Mouse (Mus musculus) hindbrain, postnatal 0 days (tissue): Measurements from ENCODE around the gene Ugt1a9. TPM values are rescaled to one million over a fixed set of nuclear protein-coding genes. Genes with fewer than 3 reads are reported as not detected.
"Not testable (repeated sequence)": the region's sequence is repeated elsewhere in the genome, so short reads cannot be mapped to it uniquely, and the experiment has no call there.

ENCODE experiments used
- ATAC-seq: fragments of 200-750 bp; cut with Nextera tagmentation; 2 replicates; pipeline ENCODE4 v1.8.0; 2017; ENCODE audit warnings: mild to moderate bottlenecking, moderate TSS enrichment, moderate library complexity
- DNase-seq: peaks from one replicate; pipeline ENCODE4 v3.0.0-alpha.2; 2015; ENCODE audit warnings: low spot score
- H3K27ac ChIP-seq: fragments of 300-500 bp; sonication (generic); 2 replicates; pipeline ENCODE4 v1.5.1; 2014; ENCODE audit warnings: mild to moderate bottlenecking
- H3K27me3 ChIP-seq: fragments of 300-500 bp; sonication (generic); 2 replicates; pipeline ENCODE4 v1.6.1; 2014; ENCODE audit warnings: low read length, mixed read lengths; ENCODE audit not compliant: insufficient read depth
- H3K36me3 ChIP-seq: fragments of 300-500 bp; sonication (generic); 2 replicates; pipeline ENCODE4 v1.6.1; 2014; ENCODE audit warnings: low read length, mixed read lengths; ENCODE audit not compliant: insufficient read depth
- H3K4me1 ChIP-seq: fragments of 300-500 bp; sonication (generic); 2 replicates; pipeline ENCODE4 v1.6.1; 2014; ENCODE audit warnings: antibody characterized with exemption, low read length, mixed read lengths; ENCODE audit not compliant: insufficient read depth
- H3K4me2 ChIP-seq: fragments of 300-500 bp; sonication (generic); 2 replicates; pipeline ENCODE4 v1.6.1; 2014; ENCODE audit warnings: low read depth, mild to moderate bottlenecking, low read length, moderate library complexity, mixed read lengths
- H3K4me3 ChIP-seq: fragments of 300-500 bp; sonication (generic); 2 replicates; pipeline ENCODE4 v1.5.1; 2014; ENCODE audit warnings: low read length
- H3K9ac ChIP-seq: fragments of 300-500 bp; sonication (generic); replicated peaks from 2 replicates; pipeline ENCODE4 v1.6.1; 2014; ENCODE audit warnings: mild to moderate bottlenecking, low read length, moderate library complexity, mixed read lengths
- H3K9me3 ChIP-seq: fragments of 300-500 bp; sonication (generic); 2 replicates; pipeline ENCODE4 v1.6.1; 2016; ENCODE audit warnings: low read length, mixed read lengths
- CTCF ChIP-seq: IDR thresholded peaks from 2 replicates; pipeline ENCODE4 v1.5.1; 2016; ENCODE audit warnings: antibody characterized with exemption, control low read depth, low read depth
- WGBS: fragments of 180-500 bp; shearing (Covaris S2); extraction: QIAGEN DNeasy Blood & Tissue Kit; methylation state at CpG from one replicate; pipeline ENCODE4 v1.1.7; 2014; 5-methylcytosine and 5-hydroxymethylcytosine counted together
- polyA plus RNA-seq: library from polyadenylated mRNA; unstranded; fragments of >200 nt; fragmentation: Nextera tagmentation; extraction: Ambion mirVana; gene quantifications from 2 replicates; pipeline ENCODE4 v1.2.1, GENCODE M21; 2015
- total RNA-seq: library from RNA; depleted of rRNA; stranded (reverse); fragments of >200 nt; gene quantifications from 2 replicates; pipeline ENCODE4 v1.2.3, GENCODE M21; 2014

Gene Ugt1a9
- total and polyA plus RNA-seq, 2 experiments from 2014 or later, result not detected

DNA sequence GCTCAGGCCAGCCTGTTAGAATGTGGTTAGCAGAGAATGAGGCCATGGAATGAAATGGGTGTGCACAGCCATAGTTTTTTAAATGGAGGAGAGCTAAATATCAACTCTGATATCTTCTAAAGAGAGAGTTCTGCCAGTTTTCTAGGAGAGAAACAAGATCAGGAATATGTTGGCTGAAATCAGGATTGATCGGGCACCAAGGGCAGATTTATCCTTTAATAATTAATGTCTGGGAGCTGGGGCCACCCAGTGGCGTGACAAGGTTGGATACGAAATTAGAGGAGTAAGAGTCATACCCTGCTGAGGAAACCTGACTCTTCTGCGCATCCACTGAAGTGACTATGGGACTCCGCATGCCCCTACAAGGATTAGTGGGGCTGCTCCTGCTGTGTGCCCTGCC is 95.1 kb downstream of the Ugt1a9 start, which contains the start of gene Ugt1a5:
Gene Ugt1a5 (plus strand): TSS at position 302 of the 400 bp plus-strand sequence.
- no peak within 1 kb of the TSS for H3K9ac ChIP-seq
- TF ChIP-seq CTCF, result no peak
- H3K4me1 ChIP-seq, result no peaks in the 10 kb centered on the region
- no peaks in the 10 kb centered on the region for H3K9me3 ChIP-seq
- no peak within 1 kb of the TSS for H3K4me2 ChIP-seq
- DNase-seq (no peak), ATAC-seq (no peak)
- WGBS, result 79% methylated on average over 5 of the region's 5 CpGs
- no peaks in the 10 kb centered on the region for H3K27me3 ChIP-seq
- H3K4me3 ChIP-seq, result no peak within 1 kb of the TSS
- H3K27ac ChIP-seq, result no peak within 1 kb of the TSS
- H3K36me3 ChIP-seq, result no peaks in the 10 kb centered on the region

DNA sequence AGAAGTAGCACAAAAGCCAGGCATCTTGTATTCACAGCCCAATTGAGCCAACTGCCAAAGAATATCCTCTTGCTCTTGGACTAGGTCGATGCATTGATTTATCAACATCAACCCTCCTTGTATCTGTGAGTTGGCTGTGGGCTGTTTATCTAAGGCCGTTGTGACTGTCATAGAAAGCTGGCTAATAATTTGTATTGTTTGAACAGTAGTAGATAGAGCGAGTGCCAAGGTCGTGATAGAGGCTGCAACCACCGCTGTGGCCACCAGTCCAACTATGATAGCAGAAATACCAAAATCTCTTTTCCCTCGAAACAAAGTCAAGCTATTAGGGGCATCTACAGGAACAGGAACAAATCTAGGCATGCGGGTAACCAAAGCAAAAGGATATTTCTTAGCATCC is 101.6 kb downstream of the Ugt1a9 start:
- 93% methylated on average over 5 of the region's 7 CpGs for WGBS
- H3K9me3 ChIP-seq, H3K4me2 ChIP-seq, ATAC-seq, H3K27me3 ChIP-seq, H3K36me3 ChIP-seq, H3K4me1 ChIP-seq, H3K4me3 ChIP-seq, DNase-seq, H3K9ac ChIP-seq, H3K27ac ChIP-seq: not testable (repeated sequence)

DNA sequence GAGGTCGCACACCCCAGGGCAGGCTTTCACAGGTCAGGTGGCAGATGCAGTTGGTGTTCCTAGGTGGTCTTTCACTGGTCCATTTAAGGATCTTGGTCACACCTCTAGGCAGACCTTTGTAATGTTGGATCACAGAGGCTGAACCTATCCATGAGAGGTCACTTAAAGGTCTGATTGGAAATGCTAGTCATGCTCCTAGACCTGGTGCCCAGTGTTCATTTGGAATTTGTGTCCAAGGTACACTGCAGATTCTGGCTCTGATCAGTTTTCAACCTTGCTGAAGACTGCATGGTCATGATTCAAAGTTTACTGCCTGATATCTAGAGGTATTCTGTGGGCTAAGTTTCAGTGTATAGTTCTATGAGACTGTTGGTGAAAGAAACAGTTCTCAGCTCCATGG is 109.1 kb downstream of the Ugt1a9 start:
- 96% methylated on average over 1 of the region's 1 CpGs for WGBS

DNA sequence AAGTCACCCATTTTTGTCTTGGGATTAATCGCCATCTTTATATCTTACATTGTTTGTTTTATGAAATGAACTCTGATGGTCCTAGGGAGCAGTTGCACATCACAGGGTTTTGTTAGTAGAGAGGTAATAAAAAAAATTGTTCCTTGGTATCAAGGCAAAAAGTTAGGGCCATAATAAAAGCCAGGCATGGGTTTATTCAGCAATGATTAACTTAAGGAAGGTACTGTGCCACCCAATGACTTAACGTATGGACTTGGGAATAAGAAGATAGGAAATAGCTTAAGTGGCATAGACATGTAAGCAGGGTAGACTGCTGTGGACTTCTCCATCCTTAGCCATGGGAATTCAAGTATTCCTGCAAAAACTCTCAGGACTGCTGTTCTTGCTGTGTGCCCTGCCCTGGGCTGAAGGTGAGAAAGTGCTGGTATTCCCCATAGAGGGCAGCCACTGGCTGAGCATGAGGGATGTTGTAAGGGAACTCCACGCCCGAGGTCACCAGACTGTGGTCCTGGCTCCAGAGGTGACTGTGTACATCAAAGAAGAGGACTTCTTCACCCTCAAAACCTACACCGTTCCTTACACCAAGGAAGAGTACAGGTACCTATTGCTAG is 115.8 kb downstream of the Ugt1a9 start:
- no peak for ATAC-seq
- Histone ChIP-seq H3K36me3 (no peaks in the 10 kb centered on the region), H3K27ac (no peak overlapping the region), H3K4me3 (no peak overlapping the region), H3K9me3 (no peaks in the 10 kb centered on the region), H3K9ac (no peak overlapping the region), H3K4me2 (no peak overlapping the region), H3K27me3 (no peaks in the 10 kb centered on the region), H3K4me1 (no peaks in the 10 kb centered on the region)
- TF ChIP-seq CTCF, result no peak
- no peak for DNase-seq
- WGBS, result 88% methylated on average over 5 of the region's 5 CpGs

More for the DNA sequence above, 109.1 kb downstream of the Ugt1a9 start:
- Histone ChIP-seq H3K4me2 (no peak overlapping the region), H3K27ac (no peak overlapping the region), H3K9ac (no peak overlapping the region), H3K27me3 (no peaks in the 10 kb centered on the region), H3K4me3 (no peak overlapping the region), H3K9me3 (peaks cover 6% of the 10 kb centered on the region; the same call in 1 of the 2 replicates), H3K36me3 (no peaks in the 10 kb centered on the region), H3K4me1 (no peaks in the 10 kb centered on the region)
- ATAC-seq, result no peak
- no peak for TF ChIP-seq CTCF
- DNase-seq, result no peak

DNA sequence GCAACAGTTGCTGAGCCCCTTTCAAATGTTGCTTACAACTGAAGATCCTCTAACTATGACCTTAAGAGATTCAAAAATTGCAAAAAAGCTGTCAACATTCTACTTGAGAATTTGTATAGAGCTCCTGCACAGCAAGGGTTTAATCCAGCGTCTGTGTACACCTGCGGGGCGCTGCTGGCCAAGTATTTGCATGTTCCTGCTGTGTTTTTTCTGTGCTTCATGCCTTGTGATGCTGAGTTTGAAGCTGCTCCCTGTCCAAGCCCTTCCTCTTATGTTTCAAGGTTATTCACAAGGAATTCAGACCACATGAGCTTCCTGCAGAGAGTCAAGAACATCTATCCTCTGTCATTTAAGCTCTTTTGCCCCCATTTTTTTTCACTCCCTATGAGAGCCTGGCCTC is 121.5 kb downstream of the Ugt1a9 start:
- no peaks in the 10 kb centered on the region for H3K27me3 ChIP-seq
- H3K4me3 ChIP-seq, result no peak overlapping the region
- WGBS, result 62% methylated on average over 3 of the region's 3 CpGs

DNA sequence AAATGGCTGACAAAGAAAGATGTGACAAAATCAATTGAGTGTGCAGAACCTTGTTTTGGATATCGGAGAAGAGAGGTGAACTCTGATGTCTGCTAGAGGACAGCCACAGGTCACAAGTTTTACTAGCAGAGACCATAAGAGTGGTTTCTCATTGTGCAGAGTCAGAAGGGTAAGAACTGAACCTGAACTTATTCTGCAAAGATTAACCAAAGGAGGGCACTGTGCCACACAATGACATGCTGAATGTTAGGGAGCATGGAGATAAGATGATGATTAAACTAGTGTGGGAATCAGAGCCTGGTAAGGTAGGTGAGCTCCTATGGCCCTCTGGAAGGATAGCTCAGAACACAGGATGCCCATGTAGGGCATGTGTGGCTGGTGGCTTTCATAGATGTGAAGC is 125.1 kb downstream of the Ugt1a9 start:
- 86% methylated on average over 1 of the region's 1 CpGs for WGBS
- H3K27me3 ChIP-seq, result no peaks in the 10 kb centered on the region
- H3K27ac ChIP-seq, result no peak overlapping the region
- ATAC-seq, result no peak
- no peak overlapping the region for H3K9ac ChIP-seq
- no peaks in the 10 kb centered on the region for H3K9me3 ChIP-seq
- no peak overlapping the region for H3K4me2 ChIP-seq
- H3K4me1 ChIP-seq, result no peaks in the 10 kb centered on the region
- TF ChIP-seq CTCF, result no peak
- no peaks in the 10 kb centered on the region for H3K36me3 ChIP-seq
- H3K4me3 ChIP-seq, result no peak overlapping the region
- DNase-seq, result no peak

More for the DNA sequence above, 121.5 kb downstream of the Ugt1a9 start:
- H3K4me1 ChIP-seq, result no peaks in the 10 kb centered on the region
- no peaks in the 10 kb centered on the region for H3K36me3 ChIP-seq
- no peak overlapping the region for H3K9ac ChIP-seq
- ATAC-seq, result no peak
- H3K9me3 ChIP-seq, result no peaks in the 10 kb centered on the region
- DNase-seq, result no peak
- no peak overlapping the region for H3K27ac ChIP-seq
- TF ChIP-seq CTCF, result no peak
- H3K4me2 ChIP-seq, result no peak overlapping the region

DNA sequence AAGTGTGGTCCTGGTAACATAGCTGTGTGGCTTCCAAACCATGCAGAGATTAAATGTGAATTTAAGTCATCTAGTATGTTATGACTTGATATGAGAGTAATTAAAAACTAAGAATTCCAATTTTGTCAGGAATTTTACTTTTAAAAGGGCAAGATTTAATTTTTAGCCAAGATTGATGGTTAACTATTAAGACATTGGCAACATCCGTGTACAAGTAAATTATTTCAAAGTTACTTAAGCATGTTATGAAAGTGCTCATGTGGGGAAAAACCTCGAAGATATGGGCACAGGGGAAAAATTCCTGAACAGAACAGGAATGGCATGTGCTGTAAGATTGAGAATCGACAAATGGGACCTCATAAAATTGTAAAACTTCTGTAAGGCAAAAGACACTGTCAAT is 126.8 kb downstream of the Ugt1a9 start:
- Histone ChIP-seq H3K4me2 (no peak overlapping the region), H3K4me3 (no peak overlapping the region), H3K4me1 (no peaks in the 10 kb centered on the region), H3K27ac (no peak overlapping the region), H3K27me3 (no peaks in the 10 kb centered on the region), H3K9me3 (no peaks in the 10 kb centered on the region), H3K9ac (no peak overlapping the region), H3K36me3 (no peaks in the 10 kb centered on the region)
- DNase-seq, result no peak
- no peak for TF ChIP-seq CTCF
- WGBS, result 72% methylated on average over 3 of the region's 3 CpGs
- ATAC-seq, result no peak
